Mouse (Mus musculus) cerebellum, postnatal 4 days (tissue): ENCODE results near the gene Smok3a.
"Not testable (repeated sequence)": the region's sequence is repeated elsewhere in the genome, so short reads cannot be mapped to it uniquely, and the experiment has no call there.

Source experiments
- DNase-seq, 2 experiments: peaks; one replicate each; pipeline ENCODE4 v3.0.0; 2022; ENCODE audit warnings: low spot score in 2 of 2, mixed read lengths in 1 of 2

Gene Smok3a

DNA sequence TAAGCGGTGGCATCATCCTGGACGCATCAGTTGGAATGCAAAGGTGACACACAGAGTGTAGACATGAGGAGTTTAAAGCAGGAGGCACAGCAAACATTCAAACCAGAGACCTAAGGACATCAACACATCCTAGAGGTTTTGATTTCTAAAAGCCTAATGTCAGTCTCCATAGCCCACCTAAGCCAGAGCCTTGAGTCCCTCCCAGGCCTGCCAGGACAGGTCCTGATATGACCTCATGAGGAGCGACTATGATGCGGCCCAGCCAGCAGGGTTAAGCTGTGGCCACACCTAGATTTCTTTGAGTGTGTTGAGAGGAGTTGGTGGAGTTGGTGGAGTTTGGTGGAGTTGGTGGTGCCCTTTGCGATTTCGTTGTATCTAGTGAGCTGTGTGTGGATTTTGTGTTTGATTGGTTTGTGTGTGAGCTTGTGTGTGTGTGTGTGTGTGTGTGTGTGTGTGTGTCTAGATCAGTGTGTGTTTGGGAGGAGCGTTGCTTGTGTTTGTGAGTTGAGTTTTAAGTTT is at the start of gene Smok3a, which contains the start of gene Smok3b:
TSS of gene Smok3a (plus strand) at position 301 of the 519 bp plus-strand sequence.
TSS of gene Smok3b (plus strand) at position 469 of the 519 bp plus-strand sequence.
- DNase-seq = not testable (repeated sequence)

DNA sequence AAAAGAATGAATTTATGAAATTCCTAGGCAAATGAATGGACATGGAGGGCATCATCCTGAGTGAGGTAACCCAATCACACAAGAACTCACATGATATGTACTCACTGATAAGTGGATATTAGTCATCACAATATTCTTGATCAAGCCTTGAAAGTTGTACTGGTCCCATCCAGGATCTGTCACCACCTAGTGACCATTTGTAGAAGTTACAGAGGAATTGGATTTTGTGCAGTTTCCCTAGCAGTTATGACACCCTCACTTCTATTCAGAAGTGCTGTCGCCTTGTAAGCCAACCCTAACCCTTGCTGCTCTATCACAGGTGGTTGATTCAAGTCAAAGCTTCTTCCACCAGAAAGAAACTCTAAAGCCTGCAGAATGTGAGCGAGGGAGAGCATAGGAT is 47.9 kb upstream of the Smok3a start:
- DNase-seq = no peak

DNA sequence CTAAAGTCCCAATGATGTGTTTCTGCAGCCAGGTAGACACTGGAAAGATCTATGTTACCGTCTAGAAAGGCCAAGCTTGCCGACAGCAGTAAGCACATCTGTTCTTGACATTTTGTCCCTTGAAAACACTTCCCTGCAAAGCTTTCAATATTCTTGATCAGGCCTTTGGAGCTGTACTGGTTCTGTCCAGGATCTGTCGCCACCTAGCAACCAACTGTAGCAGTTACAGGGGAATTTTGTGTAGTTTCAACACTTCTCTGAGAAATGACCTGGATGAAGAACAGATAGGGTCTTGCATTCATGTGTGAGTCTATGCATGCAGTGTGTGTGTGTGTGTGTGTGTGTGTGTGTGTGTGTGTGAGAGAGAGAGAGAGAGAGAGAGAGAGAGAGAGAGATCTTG is 47.3 kb upstream of the Smok3a start:
- DNase-seq = no peak

DNA sequence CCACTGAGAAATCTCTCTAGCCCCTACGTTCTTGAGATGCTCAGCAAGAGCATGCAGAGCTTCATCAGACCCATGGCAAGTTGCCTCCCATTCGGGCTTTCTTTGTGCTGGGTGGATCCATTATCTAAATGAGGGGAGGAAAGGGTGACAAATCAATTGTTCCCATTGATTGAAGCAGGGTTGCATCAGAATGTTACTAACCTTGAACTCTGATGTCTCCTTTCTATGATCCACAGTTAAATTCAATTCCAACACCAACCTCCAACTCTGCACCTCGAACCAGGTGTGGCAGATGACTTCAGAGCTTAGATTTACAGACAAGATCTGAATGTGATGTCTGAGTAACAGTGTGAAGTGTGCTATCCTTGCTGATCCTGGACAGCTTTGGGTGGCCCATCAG is 46.3 kb upstream of the Smok3a start:
- DNase-seq = no peak

DNA sequence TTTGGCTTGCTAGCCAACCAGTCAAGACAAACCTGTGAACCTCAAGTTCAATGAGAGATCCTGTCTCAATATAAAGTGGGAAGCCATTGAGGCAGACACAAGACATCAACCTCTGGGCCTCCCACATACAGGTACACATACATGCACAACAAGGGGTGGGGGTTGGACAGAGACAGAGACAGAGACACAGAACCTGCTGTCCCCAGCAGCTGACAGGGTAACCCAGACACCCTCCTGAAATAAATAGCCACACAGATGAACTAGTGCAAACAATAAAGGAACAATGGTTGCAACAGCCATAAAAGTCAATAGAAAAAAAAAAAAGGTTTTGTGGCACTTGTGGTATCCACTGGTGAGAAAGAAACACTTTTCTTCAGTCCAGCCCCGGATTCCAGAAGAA is 45.6 kb upstream of the Smok3a start:
- DNase-seq = no peak

DNA sequence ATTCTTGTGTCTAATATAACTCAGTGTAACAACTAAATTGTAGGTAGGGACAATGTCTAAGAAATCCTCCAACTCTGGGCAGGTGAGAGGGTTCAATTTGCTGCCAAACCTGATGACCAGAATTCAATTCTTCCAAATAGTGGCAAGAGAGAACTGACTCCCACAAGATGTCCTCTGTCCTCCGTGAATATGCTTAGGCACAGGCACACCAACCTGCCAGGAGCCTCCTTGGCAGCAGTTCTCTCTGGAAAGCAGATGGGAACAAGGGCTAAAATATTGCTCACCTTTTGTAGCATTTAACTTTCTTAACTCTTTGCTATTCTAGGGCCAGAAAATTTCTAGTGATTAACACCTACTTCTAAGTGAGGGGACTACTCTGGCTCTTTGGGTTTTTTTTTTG is 43.8 kb upstream of the Smok3a start:
- no peak for DNase-seq

DNA sequence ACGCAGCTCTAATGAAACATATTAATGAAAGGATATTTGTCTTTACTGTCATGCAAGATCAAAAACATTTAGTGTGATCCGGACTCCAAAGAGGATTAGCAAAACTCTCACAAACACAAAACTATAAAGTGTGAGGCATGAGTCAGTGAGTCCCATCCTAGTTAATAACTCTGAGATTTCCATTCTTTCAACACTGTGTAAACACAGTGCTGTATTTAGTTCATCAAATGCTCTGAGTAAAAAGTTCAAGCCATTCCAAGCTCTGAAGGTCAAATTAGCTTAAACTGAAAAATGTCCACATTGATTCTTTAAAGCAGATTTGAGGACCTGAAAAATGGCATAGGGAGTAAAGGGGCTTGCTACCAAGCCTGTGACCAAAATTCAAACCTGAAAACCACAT is 42.0 kb upstream of the Smok3a start:
- no peak for DNase-seq

DNA sequence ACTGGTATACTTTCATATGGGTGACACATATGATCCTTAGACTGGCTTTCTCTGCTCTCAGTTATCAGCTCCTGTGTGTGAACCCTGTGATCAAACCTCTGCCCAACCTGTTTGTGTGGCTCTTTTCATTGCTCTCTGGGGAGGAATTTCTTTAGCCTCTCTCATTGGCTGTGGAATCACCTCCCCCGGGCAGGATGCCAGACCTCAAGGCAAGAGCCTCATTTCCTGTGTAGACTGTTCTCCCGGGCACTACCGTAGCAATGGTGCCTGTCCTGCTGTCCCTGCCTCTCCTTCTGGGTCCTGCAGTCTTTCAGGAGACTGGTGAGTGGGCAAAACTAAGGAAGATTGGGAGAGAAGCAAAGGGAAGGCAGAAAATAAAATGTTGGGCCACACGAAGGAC is 39.8 kb upstream of the Smok3a start, which contains the start of gene Azgp1:
TSS of gene Azgp1 (plus strand) at position 221 of the 400 bp plus-strand sequence.
- no peak for DNase-seq

DNA sequence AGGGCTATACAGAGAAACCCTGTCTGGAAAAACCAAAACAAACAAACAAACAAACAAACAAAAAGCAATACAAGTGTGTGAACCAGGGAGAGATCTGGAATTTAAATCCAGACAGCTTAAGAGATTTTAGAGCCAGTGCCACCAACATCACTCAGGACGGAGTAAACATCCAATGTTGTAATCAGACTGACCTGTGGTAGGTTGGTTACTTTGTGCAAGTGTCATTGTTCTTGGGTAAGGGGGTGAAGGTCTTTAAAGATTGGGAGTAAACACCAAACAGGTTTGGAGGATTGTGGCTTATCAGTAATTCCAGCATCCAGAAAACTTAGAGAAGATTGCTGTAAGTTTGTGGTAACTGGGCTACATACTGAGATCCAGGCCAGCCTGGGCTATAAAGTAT is 34.7 kb upstream of the Smok3a start:
- no peak for DNase-seq

DNA sequence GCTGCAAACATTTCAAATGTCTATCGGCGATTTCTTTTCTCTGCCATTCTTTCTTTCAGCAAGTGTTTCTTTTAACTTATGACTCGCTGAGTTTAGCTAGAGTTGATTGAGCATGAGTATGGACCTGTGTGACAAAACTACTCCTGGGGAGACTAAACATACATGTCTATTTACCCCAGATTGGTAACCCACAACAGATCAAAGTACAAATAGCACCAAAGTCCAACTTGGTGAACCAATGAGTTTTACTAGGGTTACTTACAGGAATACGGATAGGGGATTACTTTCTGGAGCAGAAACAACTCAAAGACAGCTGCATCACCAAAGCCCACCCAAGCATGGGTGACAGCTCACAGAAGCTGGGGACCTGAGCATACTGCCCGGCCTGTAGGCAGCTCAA is 11.6 kb upstream of the Smok3a start:
- DNase-seq = no peak

DNA sequence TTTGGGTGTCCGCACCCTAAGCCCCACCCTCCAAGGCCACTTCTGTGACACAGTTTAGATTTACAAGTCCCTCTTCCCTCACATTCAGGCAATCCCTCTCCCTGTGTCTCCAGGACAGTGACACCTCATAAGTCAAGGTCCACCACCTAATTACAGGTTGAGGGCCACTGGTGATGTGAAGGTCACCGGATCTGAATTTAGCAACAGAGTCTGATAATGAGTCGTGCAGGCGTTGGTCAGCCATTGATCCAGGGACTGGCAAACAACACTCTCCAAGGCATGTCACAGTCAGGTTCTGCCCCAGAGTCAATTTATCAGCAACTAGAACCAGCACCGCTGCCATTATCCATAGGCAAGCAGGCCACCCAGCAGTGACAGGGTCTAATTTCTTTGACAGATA is 8.7 kb upstream of the Smok3a start:
- no peak for DNase-seq

DNA sequence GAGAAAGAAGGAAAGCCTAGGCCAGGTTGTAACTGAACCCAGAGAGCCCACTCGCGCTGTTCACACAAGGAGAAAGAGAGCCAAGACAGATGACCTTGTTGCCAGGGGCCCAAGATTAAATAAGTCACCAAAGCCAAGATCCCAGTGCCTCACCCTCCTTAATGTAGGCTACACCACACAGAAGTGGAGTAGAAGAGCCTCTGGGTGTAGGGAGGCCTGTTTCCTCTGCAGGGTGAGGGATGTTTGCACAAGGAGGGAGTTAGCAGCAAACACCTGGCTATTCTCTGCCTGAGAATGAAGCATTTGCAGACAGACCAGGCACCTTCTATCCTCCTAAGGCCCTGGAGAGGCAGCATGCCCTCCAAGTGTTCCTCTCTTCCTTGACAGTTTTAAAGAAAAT is 4.5 kb upstream of the Smok3a start:
- no peak for DNase-seq

DNA sequence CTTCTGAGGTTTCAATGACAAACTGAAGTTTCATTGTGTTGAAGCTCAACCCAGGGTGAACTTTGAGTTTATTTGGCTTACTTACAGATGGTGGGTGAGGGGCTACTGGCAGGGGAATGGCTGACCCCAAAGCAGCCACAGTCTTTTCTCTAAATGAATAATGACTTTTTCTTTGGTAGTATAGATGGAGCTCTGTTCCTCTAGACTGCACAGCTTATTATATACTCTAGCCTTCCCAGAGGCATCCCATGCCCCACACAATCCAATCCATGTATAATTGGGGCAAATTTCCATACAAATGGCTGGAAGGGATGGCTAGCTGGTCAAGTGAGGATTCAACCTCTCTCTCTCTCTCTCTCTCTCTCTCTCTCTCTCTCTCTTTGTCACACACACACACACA is 4.1 kb upstream of the Smok3a start:
- DNase-seq = no peak

DNA sequence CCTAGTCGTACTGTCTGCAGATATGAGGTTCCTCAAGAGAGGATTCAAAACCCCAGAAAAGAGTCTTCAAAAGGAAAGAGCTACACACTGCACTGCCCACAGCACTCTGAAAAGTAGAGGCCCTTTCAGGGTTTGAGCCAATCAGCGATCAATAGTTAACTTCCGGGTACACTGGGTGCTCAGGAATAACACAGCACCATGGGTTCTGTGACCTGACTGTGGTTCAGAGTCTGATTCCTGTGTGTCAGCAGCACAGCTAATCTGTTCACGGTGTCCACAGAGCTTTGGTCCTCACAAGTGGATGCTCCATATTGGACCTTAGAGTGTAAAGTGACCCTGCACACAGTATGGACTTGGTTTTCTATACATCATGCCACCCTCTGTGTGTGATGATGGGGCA is 1.5 kb upstream of the Smok3a start:
- not testable (repeated sequence) for DNase-seq

DNA sequence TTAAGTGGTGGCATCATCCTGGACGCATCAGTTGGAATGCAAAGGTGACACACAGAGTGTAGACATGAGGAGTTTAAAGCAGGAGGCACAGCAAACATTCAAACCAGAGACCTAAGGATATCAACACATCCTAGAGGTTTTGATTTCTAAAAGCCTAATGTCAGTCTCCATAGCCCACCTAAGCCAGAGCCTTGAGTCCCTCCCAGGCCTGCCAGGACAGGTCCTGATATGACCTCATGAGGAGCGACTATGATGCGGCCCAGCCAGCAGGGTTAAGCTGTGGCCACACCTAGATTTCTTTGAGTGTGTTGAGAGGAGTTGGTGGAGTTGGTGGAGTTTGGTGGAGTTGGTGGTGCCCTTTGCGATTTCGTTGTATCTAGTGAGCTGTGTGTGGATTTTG is 31.8 kb downstream of the Smok3a start, which contains the start of gene Smok3c:
TSS of gene Smok3c (plus strand) at position 301 of the 400 bp plus-strand sequence.
- DNase-seq = not testable (repeated sequence)

DNA sequence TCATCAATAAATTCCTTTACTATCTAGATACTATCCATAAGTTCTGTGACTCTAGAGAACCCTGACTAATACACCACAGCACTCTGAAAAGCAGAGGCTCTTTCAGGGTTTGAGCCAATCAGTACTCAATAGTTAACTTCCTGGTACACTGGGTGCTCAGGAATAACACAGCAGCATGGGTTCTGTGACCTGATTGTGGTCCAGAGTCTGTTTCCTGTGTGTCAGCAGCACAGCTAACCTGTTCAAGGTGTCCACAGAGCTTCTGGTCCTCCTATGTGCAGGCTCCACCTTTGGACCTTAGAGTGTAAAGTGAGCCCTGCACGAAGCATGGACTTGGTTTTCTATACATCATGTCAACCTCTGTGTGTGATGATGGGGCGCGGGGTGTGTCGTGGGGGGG is 52.7 kb downstream of the Smok3a start:
- DNase-seq = no peak

DNA sequence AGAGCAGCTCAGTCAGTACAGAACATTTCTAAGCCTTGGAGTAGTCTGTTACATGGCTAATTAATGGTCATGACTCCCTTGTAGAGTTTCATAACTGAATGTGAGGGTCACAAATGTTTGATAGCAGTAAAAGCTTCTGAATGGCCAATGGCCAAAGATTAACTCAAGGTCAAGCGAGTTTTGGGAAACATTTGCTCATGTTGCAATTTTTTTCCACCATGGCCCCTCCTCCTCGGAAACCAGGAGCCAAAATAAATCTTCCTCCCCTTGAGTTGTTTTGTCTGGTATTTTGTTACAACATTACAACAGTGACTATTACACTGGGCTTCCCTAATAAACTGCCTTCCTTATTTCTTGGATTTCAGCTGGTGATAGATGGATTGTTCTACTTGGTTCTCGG is 54.6 kb downstream of the Smok3a start:
- no peak for DNase-seq

DNA sequence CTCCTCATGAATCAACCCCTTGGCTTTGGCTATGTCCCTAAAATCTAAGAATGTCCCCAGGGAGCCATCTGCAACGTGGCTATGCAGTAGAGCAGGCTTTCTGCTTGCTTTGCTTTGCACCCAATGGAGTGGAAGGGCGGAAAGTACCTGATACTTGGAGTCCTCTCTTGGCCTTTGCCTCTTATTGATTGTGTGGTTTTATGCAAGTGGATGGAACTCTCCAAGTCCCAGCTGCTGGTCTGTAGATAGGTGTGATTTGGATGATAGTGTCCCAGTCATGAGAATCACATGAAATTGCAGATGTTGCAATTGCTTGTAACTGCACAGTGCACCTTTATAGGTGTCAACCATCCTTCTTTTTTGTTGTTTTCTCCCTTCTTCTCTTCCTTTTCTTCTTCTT is 55.1 kb downstream of the Smok3a start:
- DNase-seq = no peak

DNA sequence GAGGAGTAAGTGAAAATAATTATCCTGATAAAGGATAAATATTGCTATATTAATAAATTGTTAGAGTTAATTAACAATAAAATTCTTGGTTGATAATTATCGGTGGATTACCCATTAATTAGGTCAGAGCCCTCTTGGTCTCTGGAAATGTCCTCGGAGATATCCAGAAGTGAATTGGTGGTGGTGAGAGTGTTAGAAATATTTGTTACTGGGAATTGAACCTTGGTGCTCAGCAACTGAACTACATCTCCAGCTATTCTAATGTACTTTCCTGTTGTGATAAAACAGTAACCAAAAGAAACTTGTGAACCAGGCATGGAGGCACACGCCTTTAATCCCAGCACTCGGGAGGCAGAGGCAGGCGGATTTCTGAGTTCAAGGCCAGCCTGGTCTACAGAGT is 59.4 kb downstream of the Smok3a start:
- no peak for DNase-seq

DNA sequence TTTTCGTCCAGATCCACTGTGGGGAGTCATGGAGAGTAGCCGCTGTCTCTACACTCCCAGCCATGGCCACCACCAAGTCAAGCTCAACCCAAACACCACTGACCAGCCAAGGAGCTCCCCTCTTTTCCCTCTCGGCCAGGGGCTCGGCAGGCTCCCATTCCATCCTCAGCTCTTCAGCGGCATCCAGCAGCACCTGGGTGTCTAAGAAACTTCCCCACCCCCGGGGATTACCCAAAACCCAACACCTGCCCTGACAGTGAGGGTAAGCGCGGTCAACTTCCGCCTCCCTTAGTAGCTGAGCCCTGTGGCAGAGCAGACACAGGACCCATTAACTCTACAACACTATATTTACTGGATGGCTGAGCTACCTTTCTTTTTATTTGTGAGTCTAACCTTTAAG is 60.4 kb downstream of the Smok3a start:
- no peak for DNase-seq

DNA sequence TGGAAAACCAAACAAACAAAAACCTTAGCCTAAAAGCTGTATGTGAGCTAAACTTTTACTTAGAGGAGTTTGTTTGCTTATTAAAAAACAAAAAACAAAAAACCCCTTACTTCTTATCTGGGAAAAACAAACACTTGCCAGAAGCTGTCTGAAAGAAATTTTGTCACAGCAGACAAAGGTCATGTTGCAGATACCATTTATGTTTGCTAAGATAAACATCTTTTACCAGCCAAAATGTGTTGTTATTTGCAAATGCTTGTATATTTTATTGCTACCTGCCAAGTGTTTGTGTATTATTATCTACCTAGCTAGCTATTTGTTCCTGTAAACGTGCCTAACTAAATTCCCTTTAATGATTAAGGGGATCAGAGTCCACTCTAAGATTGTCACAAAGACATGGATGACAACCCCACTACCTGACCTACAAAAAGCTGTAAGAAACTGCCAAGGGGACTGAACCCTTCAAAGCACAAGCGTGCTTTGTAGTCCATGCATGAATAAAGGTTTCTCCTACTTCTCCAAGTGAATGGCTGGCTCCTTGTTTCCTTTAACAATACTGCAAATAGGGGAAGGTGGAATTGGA is 62.3 kb downstream of the Smok3a start:
- DNase-seq = no peak

DNA sequence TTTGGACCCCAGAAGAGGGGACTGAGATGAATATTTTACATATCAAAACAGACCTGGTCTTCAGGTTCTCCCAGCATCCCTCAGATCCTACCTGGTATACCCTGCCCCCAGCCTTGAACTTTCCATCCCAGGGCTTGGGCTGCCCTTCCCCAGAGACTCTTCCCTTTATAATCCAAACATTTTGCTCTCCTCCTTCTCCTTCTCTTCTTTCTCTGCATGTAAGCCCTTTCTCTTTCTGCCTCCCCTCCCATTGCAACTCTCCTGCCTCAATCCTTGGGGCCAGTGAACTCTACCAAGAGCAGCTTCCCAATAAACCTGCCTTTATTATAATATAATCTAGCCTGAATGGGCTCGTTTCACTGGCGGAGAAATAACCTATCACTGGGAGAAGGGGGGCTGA is 62.9 kb downstream of the Smok3a start:
- DNase-seq = no peak
